Mouse (Mus musculus) erythroblast, embryonic 14.5 days (primary cell): ENCODE data around the gene Bola2. TPM values are rescaled to one million over a fixed set of nuclear protein-coding genes. Genes with fewer than 3 reads are reported as not detected.

Experiments
- H3K27me3 ChIP-seq: 2 replicates; pipeline ENCODE4 v1.6.1; 2012; ENCODE audit warnings: inconsistent platforms; ENCODE audit not compliant: control insufficient read depth
- H3K36me3 ChIP-seq: 2 replicates; pipeline ENCODE4 v1.6.1; 2012; ENCODE audit warnings: mild to moderate bottlenecking, inconsistent platforms; ENCODE audit not compliant: control insufficient read depth
- H3K4me1 ChIP-seq: 2 replicates; pipeline ENCODE4 v1.6.1; 2012; ENCODE audit warnings: inconsistent platforms; ENCODE audit not compliant: control insufficient read depth
- H3K4me3 ChIP-seq: replicated peaks from 2 replicates; pipeline ENCODE3; 2012; ENCODE audit warnings: moderate library complexity, mild to moderate bottlenecking, inconsistent platforms
- H3K9me3 ChIP-seq: 2 replicates; pipeline ENCODE4 v1.6.1; 2012; ENCODE audit warnings: low read length, inconsistent platforms, mixed read lengths; ENCODE audit not compliant: control insufficient read depth
- GATA1 ChIP-seq: IDR thresholded peaks from 2 replicates; pipeline ENCODE4 v1.6.1; 2012; ENCODE audit warnings: low read length, inconsistent platforms, mixed read lengths
- TAL1 ChIP-seq: IDR thresholded peaks from 3 replicates; pipeline ENCODE4 v1.6.1; 2012; ENCODE audit warnings: low read length, inconsistent platforms, mixed read lengths
- polyA plus RNA-seq: library from polyadenylated mRNA; stranded (reverse); fragments of >175 nt; gene quantifications from 2 replicates; pipeline ENCODE4 v1.2.3, GENCODE M21; 2012

The Bola2 gene
- polyA plus RNA-seq, 1 experiment, result 14.8 TPM

- no peaks in the 10 kb centered on the region for H3K9me3 ChIP-seq
- H3K4me1 ChIP-seq, result peaks cover 49% of the 10 kb centered on the region
- H3K36me3 ChIP-seq, result peaks cover 36% of the 10 kb centered on the region
- H3K4me3 ChIP-seq, result peak within 1 kb of the TSS; percentile 89
- H3K27me3 ChIP-seq, result no peaks in the 10 kb centered on the region
- TF ChIP-seq TAL1 (no peak), GATA1 (no peak)
Observed at GRCm38 (mm10) chr7:126695631-126696207, 518 bp downstream of the Bola2 start, which contains the start of gene Slx1b. Slx1b (minus strand) TSS chr7:126695784.

- Histone ChIP-seq H3K4me3 (peak overlapping the region; percentile 89), H3K9me3 (no peaks in the 10 kb centered on the region), H3K27me3 (no peaks in the 10 kb centered on the region), H3K4me1 (peaks cover 55% of the 10 kb centered on the region), H3K36me3 (peaks cover 30% of the 10 kb centered on the region)
- no peak for TF ChIP-seq GATA1
- TF ChIP-seq TAL1, result no peak
Observed at GRCm38 (mm10) chr7:126696303-126696702, 1.1 kb downstream of the Bola2 start.

- H3K4me3 ChIP-seq, result peak overlapping the region; percentile 89
- peaks cover 26% of the 10 kb centered on the region for H3K36me3 ChIP-seq
Observed at GRCm38 (mm10) chr7:126696886-126697285, 1.7 kb downstream of the Bola2 start.

GRCm38 (mm10) chr7:126697838-126698237, 2.6 kb downstream of the Bola2 start:
- peaks cover 10% of the 10 kb centered on the region for H3K27me3 ChIP-seq
- H3K9me3 ChIP-seq, result no peaks in the 10 kb centered on the region
- H3K4me3 ChIP-seq, result no peak overlapping the region
- TF ChIP-seq GATA1 (no peak), TAL1 (no peak)
- peaks cover 17% of the 10 kb centered on the region for H3K36me3 ChIP-seq
- peaks cover 51% of the 10 kb centered on the region for H3K4me1 ChIP-seq

More at GRCm38 (mm10) chr7:126696886-126697285, 1.7 kb downstream of the Bola2 start:
- Histone ChIP-seq H3K27me3 (peaks cover under 1% of the 10 kb centered on the region), H3K9me3 (no peaks in the 10 kb centered on the region), H3K4me1 (peaks cover 58% of the 10 kb centered on the region)
- no peak for TF ChIP-seq TAL1
- TF ChIP-seq GATA1, result no peak

- Histone ChIP-seq H3K9me3 (no peaks in the 10 kb centered on the region), H3K4me3 (no peak overlapping the region), H3K4me1 (peaks cover 50% of the 10 kb centered on the region), H3K27me3 (peaks cover 35% of the 10 kb centered on the region), H3K36me3 (peaks cover 17% of the 10 kb centered on the region)
- TF ChIP-seq GATA1 (no peak), TAL1 (no peak)
Observed at GRCm38 (mm10) chr7:126700063-126701015, 5.1 kb downstream of the Bola2 start.

- Histone ChIP-seq H3K4me3 (no peak overlapping the region), H3K36me3 (peaks cover 17% of the 10 kb centered on the region), H3K9me3 (no peaks in the 10 kb centered on the region), H3K27me3 (peaks cover 42% of the 10 kb centered on the region), H3K4me1 (peaks cover 48% of the 10 kb centered on the region)
- TF ChIP-seq TAL1 (no peak), GATA1 (no peak)
Observed at GRCm38 (mm10) chr7:126701070-126701469, 5.9 kb downstream of the Bola2 start.

GRCm38 (mm10) chr7:126701559-126702357, 6.6 kb downstream of the Bola2 start:
- H3K9me3 ChIP-seq, result no peaks in the 10 kb centered on the region

GRCm38 (mm10) chr7:126702358-126702757, 7.2 kb downstream of the Bola2 start:
- H3K4me3 ChIP-seq, result no peak overlapping the region
- no peaks in the 10 kb centered on the region for H3K9me3 ChIP-seq
- TF ChIP-seq TAL1 (no peak), GATA1 (no peak)
- H3K4me1 ChIP-seq, result peaks cover 35% of the 10 kb centered on the region
- peaks cover 12% of the 10 kb centered on the region for H3K36me3 ChIP-seq
- H3K27me3 ChIP-seq, result peaks cover 42% of the 10 kb centered on the region

More at GRCm38 (mm10) chr7:126701559-126702357, 6.6 kb downstream of the Bola2 start:
- H3K4me1 ChIP-seq, result peaks cover 41% of the 10 kb centered on the region
- TF ChIP-seq GATA1 (no peak), TAL1 (no peak)
- no peak overlapping the region for H3K4me3 ChIP-seq
- peaks cover 17% of the 10 kb centered on the region for H3K36me3 ChIP-seq
- peaks cover 42% of the 10 kb centered on the region for H3K27me3 ChIP-seq
